Mouse (Mus musculus) limb, embryonic 12.5 days (tissue): Measurements from ENCODE around the gene Tmprss12. TPM values are rescaled to one million over a fixed set of nuclear protein-coding genes. Genes with fewer than 3 reads are reported as not detected.

Source experiments
- ATAC-seq: fragments of 200-750 bp; cut with Nextera tagmentation; 2 replicates; pipeline ENCODE4 v1.8.0; 2017; ENCODE audit warnings: low read depth, moderate TSS enrichment; ENCODE audit not compliant: insufficient number of reproducible peaks, insufficient read depth, low FRiP score, low TSS enrichment
- H3K27ac ChIP-seq: fragments of 300-500 bp; sonication (generic); 2 replicates; pipeline ENCODE4 v1.5.1; 2016; ENCODE audit warnings: mild to moderate bottlenecking, moderate library complexity
- H3K27me3 ChIP-seq: fragments of 300-500 bp; sonication (generic); 2 replicates; pipeline ENCODE4 v1.6.1; 2016; ENCODE audit warnings: mild to moderate bottlenecking, moderate library complexity
- H3K36me3 ChIP-seq: fragments of 300-500 bp; sonication (generic); 2 replicates; pipeline ENCODE4 v1.6.1; 2016; ENCODE audit warnings: mild to moderate bottlenecking, moderate library complexity
- H3K4me1 ChIP-seq: fragments of 300-500 bp; sonication (generic); replicated peaks from 2 replicates; pipeline ENCODE4 v1.6.1; 2016
- H3K4me2 ChIP-seq: fragments of 300-500 bp; sonication (generic); 2 replicates; pipeline ENCODE4 v1.6.1; 2016; ENCODE audit warnings: mild to moderate bottlenecking, moderate library complexity
- H3K4me3 ChIP-seq: fragments of 300-500 bp; sonication (generic); replicated peaks from 2 replicates; pipeline ENCODE4 v1.5.1; 2016; ENCODE audit warnings: mild to moderate bottlenecking
- H3K9ac ChIP-seq: fragments of 300-500 bp; sonication (generic); replicated peaks from 2 replicates; pipeline ENCODE4 v1.6.1; 2016; ENCODE audit warnings: mild to moderate bottlenecking, moderate library complexity
- H3K9me3 ChIP-seq: fragments of 300-500 bp; sonication (generic); 2 replicates; pipeline ENCODE4 v1.6.1; 2016; ENCODE audit warnings: mild to moderate bottlenecking, moderate library complexity
- whole genome bisulfite sequencing: fragments of 180-500 bp; shearing (Covaris S2); methylation state at CpG from one replicate; pipeline ENCODE4 v1.1.7; 2016; 5-methylcytosine and 5-hydroxymethylcytosine counted together
- polyA plus RNA-seq: library from polyadenylated mRNA; unstranded; fragments of >200 nt; fragmentation: Nextera tagmentation; extraction: Ambion mirVana; gene quantifications from 2 replicates; pipeline ENCODE4 v1.2.1, GENCODE M21; 2016

Gene Tmprss12
- polyA plus RNA-seq, 1 experiment from 2014 or later = not detected

GRCm38 (mm10) chr15:100274790-100275559 lies 5.7 kb upstream of the Tmprss12 start:
- Histone ChIP-seq H3K4me2 (no peak overlapping the region), H3K4me1 (no peaks in the 10 kb centered on the region), H3K9me3 (peaks cover 6% of the 10 kb centered on the region; the same call in 1 of the 2 replicates), H3K27ac (no peak overlapping the region), H3K9ac (no peak overlapping the region), H3K36me3 (no peaks in the 10 kb centered on the region), H3K27me3 (peaks cover 3% of the 10 kb centered on the region; the same call in 1 of the 2 replicates), H3K4me3 (no peak overlapping the region)
- no peak for ATAC-seq
- 89% methylated on average over 7 of the region's 7 CpGs for WGBS

DNA sequence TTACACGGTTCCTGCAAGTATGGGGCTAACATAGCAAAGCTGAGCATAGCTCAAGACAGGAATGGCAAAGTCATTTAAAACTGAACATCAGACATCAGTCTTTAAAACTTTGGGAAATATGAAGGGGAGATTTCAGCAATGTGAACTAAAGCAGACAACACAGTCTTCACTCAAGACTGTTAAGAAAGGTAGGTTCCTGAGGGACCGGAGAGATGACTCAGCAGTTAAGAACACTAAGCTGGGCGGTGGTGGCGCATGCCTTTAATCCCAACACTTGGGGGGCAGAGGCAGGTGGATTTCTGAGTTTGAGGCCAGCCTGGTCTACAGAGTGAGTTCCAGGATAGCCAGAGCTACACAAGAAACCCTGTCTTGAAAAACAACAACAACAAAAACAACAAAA lies 4.2 kb upstream of the Tmprss12 start:
- no peak overlapping the region for H3K27ac ChIP-seq
- H3K27me3 ChIP-seq = no peaks in the 10 kb centered on the region
- peaks cover 4% of the 10 kb centered on the region; the same call in 1 of the 2 replicates for H3K9me3 ChIP-seq
- WGBS = 94% methylated on average over 4 of the region's 4 CpGs
- H3K36me3 ChIP-seq = no peaks in the 10 kb centered on the region
- no peak for ATAC-seq
- no peaks in the 10 kb centered on the region for H3K4me1 ChIP-seq
- no peak overlapping the region for H3K4me2 ChIP-seq
- H3K9ac ChIP-seq = no peak overlapping the region
- no peak overlapping the region for H3K4me3 ChIP-seq

GRCm38 (mm10) chr15:100277586-100277985 lies 3.1 kb upstream of the Tmprss12 start:
- Histone ChIP-seq H3K27ac (no peak overlapping the region), H3K9me3 (peaks cover 3% of the 10 kb centered on the region; the same call in 1 of the 2 replicates), H3K4me2 (no peak overlapping the region), H3K4me3 (no peak overlapping the region), H3K4me1 (no peaks in the 10 kb centered on the region), H3K36me3 (no peaks in the 10 kb centered on the region), H3K9ac (no peak overlapping the region), H3K27me3 (no peaks in the 10 kb centered on the region)
- no peak for ATAC-seq
- WGBS = 80% methylated on average over 3 of the region's 3 CpGs

DNA sequence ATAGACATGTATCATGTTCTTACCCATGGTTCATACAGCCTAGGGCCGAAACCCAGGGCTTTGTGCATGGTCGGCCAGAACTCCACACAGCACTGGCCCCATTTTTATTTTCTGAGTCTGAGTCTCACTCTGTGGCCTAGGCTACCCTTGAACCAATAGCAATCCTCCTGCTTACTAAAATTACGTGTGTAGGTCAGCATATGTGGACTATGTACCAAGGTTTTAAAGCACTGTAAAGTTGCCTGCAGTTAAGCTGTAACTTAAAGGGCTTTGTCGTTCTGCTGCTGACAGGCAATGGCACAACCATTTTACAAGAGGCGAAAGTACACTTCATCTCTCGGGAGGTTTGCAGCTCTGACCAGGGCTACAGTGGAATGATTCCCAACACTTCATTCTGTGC lies 8.3 kb downstream of the Tmprss12 start:
- no peak overlapping the region for H3K4me3 ChIP-seq
- H3K36me3 ChIP-seq = no peaks in the 10 kb centered on the region
- H3K9ac ChIP-seq = no peak overlapping the region
- no peaks in the 10 kb centered on the region for H3K4me1 ChIP-seq
- no peaks in the 10 kb centered on the region for H3K27me3 ChIP-seq
- whole genome bisulfite sequencing = 81% methylated on average over 6 of the region's 6 CpGs
- no peak overlapping the region for H3K27ac ChIP-seq
- no peak overlapping the region for H3K4me2 ChIP-seq
- no peak for ATAC-seq
- 0 out of 2 replicates have a peak, but pooled peaks cover 5% of the 10 kb centered on the region for H3K9me3 ChIP-seq

DNA sequence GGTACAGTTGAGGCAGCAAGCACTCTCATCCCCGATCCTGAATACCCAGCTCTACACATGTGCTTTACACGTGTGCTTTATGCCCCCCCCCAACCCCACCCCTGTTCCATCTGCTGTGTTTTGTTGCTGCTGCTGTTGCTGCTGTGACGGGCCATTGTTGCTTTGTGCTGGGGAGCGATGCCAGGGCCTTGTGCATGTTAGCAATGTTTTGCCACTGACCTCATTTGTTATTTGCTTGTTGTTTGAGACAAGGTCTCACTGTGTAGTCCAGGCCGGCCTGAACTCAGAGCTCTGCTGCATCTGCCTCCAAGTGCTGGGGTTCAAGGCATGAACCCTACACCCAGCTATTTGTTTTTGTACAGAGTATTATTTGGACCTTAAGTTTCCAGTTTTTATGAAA lies 10.2 kb downstream of the Tmprss12 start:
- H3K4me1 ChIP-seq = no peaks in the 10 kb centered on the region; the same call in 1 of the 2 replicates
- H3K4me3 ChIP-seq = no peak overlapping the region
- no peak overlapping the region for H3K27ac ChIP-seq
- no peak overlapping the region for H3K4me2 ChIP-seq
- no peaks in the 10 kb centered on the region for H3K27me3 ChIP-seq
- ATAC-seq = no peak
- no peaks in the 10 kb centered on the region for H3K36me3 ChIP-seq
- no peak overlapping the region for H3K9ac ChIP-seq
- H3K9me3 ChIP-seq = 0 out of 2 replicates have a peak, but pooled peaks cover 5% of the 10 kb centered on the region
- WGBS = 84% methylated on average over 5 of the region's 5 CpGs

GRCm38 (mm10) chr15:100292326-100292725 lies 11.7 kb downstream of the Tmprss12 start:
- H3K36me3 ChIP-seq = no peaks in the 10 kb centered on the region
- H3K4me2 ChIP-seq = no peak overlapping the region
- no peak overlapping the region for H3K27ac ChIP-seq
- H3K9ac ChIP-seq = no peak overlapping the region
- H3K4me1 ChIP-seq = no peaks in the 10 kb centered on the region; the same call in 1 of the 2 replicates
- 0 out of 2 replicates have a peak, but pooled peaks cover 5% of the 10 kb centered on the region for H3K9me3 ChIP-seq
- ATAC-seq = no peak
- WGBS = 62% methylated on average over 7 of the region's 7 CpGs
- no peaks in the 10 kb centered on the region for H3K27me3 ChIP-seq
- H3K4me3 ChIP-seq = no peak overlapping the region

GRCm38 (mm10) chr15:100297856-100298255 lies 17.2 kb downstream of the Tmprss12 start:
- H3K9me3 ChIP-seq = no peaks in the 10 kb centered on the region
- no peak overlapping the region for H3K4me3 ChIP-seq
- WGBS = 89% methylated on average over 5 of the region's 5 CpGs
- no peak overlapping the region for H3K9ac ChIP-seq
- ATAC-seq = no peak
- H3K4me2 ChIP-seq = no peak overlapping the region
- H3K27me3 ChIP-seq = no peaks in the 10 kb centered on the region
- H3K27ac ChIP-seq = no peak overlapping the region
- no peaks in the 10 kb centered on the region for H3K36me3 ChIP-seq
- H3K4me1 ChIP-seq = no peaks in the 10 kb centered on the region; the same call in 1 of the 2 replicates

GRCm38 (mm10) chr15:100300499-100300898 lies 19.9 kb downstream of the Tmprss12 start:
- H3K4me1 ChIP-seq = no peaks in the 10 kb centered on the region; the same call in 1 of the 2 replicates
- H3K36me3 ChIP-seq = no peaks in the 10 kb centered on the region
- WGBS = 77% methylated on average over 6 of the region's 6 CpGs
- no peak for ATAC-seq
- no peak overlapping the region for H3K9ac ChIP-seq
- H3K4me2 ChIP-seq = no peak overlapping the region
- no peak overlapping the region for H3K27ac ChIP-seq
- 0 out of 2 replicates have a peak, but pooled peaks cover 1% of the 10 kb centered on the region for H3K27me3 ChIP-seq
- no peaks in the 10 kb centered on the region for H3K9me3 ChIP-seq
- no peak overlapping the region for H3K4me3 ChIP-seq

DNA sequence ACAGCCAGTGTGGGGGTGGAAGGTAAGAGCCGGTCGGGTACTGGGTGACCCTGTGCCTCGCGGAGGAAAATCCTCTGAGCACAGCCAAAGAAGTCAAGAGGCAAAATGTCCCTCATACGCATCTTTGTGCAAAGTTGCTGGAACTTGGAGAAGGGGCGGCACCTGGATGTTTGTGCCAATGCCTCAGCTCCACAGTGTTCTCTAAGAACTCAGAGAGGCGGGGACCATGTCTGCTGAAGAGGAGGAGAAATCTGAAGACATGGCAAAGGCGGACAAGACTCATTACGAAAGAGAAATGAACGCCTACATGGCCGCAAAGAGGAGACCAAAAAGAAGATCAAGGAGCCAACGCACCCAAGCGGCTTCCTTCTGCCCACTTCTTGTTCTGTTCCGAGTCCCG lies 20.9 kb downstream of the Tmprss12 start:
- 84% methylated on average over 15 of the region's 15 CpGs for WGBS

DNA sequence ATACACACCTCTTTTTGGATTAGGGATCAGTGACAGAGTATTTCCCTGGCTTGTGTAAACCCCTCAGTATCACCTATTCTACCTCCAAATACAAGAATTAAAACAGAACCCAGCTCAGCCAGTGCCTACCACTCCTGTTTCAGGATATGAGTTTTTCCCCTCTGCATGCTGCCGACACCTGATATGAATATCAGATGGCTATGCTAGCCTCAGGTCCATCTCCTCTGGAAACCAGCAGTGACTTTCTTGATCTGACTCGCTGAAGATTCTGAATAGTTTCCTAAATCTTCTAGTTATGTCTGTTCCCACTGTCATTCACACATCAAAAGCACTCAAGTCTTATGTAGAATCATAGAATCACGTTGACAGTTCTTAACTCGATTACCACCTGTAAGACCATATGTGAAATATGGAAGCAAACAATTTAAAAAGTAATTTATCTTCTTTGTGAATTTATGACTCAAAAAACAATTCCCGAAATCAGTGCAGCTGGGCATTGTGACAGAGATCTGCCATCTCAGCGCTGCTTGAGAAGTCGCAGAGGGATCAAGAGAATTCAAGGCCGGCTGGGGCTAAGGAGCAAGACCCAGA lies 22.9 kb downstream of the Tmprss12 start:
- ATAC-seq = no peak
- Histone ChIP-seq H3K4me3 (peak overlapping the region; percentile 50; the same call in 1 of the 2 replicates), H3K36me3 (no peaks in the 10 kb centered on the region), H3K9ac (no peak overlapping the region), H3K27ac (0 out of 2 replicates have a peak overlapping the region, but pooled peaks have one; percentile 67), H3K27me3 (peaks cover 7% of the 10 kb centered on the region; the same call in 1 of the 2 replicates), H3K4me2 (peak overlapping the region; percentile 76), H3K9me3 (no peaks in the 10 kb centered on the region), H3K4me1 (no peaks in the 10 kb centered on the region)
- WGBS = 60% methylated on average over 8 of the region's 8 CpGs

More for the DNA sequence above, 20.9 kb downstream of the Tmprss12 start:
- Histone ChIP-seq H3K36me3 (no peaks in the 10 kb centered on the region), H3K27ac (no peak overlapping the region), H3K4me2 (no peak overlapping the region), H3K4me3 (no peak overlapping the region), H3K4me1 (no peaks in the 10 kb centered on the region), H3K9me3 (no peaks in the 10 kb centered on the region), H3K27me3 (peaks cover 7% of the 10 kb centered on the region; the same call in 1 of the 2 replicates), H3K9ac (no peak overlapping the region)
- no peak for ATAC-seq
